Mouse (Mus musculus) testis, adult 2 months (tissue): ENCODE measurements around the gene Slc9a3r1. TPM values are rescaled to one million over a fixed set of nuclear protein-coding genes. Genes with fewer than 3 reads are reported as not detected.

ENCODE experiments used
- H3K27ac ChIP-seq: fragments of 200-500 bp; 2 replicates; pipeline ENCODE4 v1.5.1; 2012; ENCODE audit warnings: low read depth, low read length; ENCODE audit not compliant: control insufficient read depth, insufficient read depth
- H3K27me3 ChIP-seq: fragments of 200-500 bp; 2 replicates; pipeline ENCODE4 v1.6.1; 2012; ENCODE audit warnings: mild to moderate bottlenecking, low read length, moderate library complexity; ENCODE audit not compliant: control insufficient read depth, insufficient read depth
- H3K36me3 ChIP-seq: fragments of 200-500 bp; 2 replicates; pipeline ENCODE4 v1.6.1; 2012; ENCODE audit warnings: mild to moderate bottlenecking, low read length; ENCODE audit not compliant: control insufficient read depth, insufficient read depth
- H3K4me1 ChIP-seq: fragments of 200-500 bp; 2 replicates; pipeline ENCODE4 v1.6.1; 2012; ENCODE audit warnings: low read length; ENCODE audit not compliant: control insufficient read depth, insufficient read depth
- H3K4me3 ChIP-seq: fragments of 200-500 bp; 2 replicates; pipeline ENCODE4 v1.5.1; 2012; ENCODE audit warnings: low read depth, mild to moderate bottlenecking, low read length, moderate library complexity, mixed read lengths; ENCODE audit not compliant: control insufficient read depth
- CTCF ChIP-seq: fragments of 200-500 bp; IDR thresholded peaks from 2 replicates; pipeline ENCODE4 v1.5.1; 2012; ENCODE audit warnings: low read depth, mild to moderate bottlenecking, inconsistent platforms, low read length, moderate library complexity; ENCODE audit not compliant: control insufficient read depth, insufficient read depth, insufficient replicate concordance
- POLR2A ChIP-seq: fragments of 200-500 bp; IDR thresholded peaks from 2 replicates; pipeline ENCODE4 v1.6.1; 2012; ENCODE audit warnings: low read depth, mild to moderate bottlenecking, inconsistent platforms, low read length, moderate library complexity; ENCODE audit not compliant: control insufficient read depth
- polyA plus RNA-seq: library from polyadenylated mRNA; depleted of rRNA; stranded (reverse); fragments of >200 nt; gene quantifications from 2 replicates; pipeline ENCODE4 v1.2.3, GENCODE M21; 2012

Gene Slc9a3r1
- polyA plus RNA-seq, 1 experiment, result 21.2 TPM

DNA sequence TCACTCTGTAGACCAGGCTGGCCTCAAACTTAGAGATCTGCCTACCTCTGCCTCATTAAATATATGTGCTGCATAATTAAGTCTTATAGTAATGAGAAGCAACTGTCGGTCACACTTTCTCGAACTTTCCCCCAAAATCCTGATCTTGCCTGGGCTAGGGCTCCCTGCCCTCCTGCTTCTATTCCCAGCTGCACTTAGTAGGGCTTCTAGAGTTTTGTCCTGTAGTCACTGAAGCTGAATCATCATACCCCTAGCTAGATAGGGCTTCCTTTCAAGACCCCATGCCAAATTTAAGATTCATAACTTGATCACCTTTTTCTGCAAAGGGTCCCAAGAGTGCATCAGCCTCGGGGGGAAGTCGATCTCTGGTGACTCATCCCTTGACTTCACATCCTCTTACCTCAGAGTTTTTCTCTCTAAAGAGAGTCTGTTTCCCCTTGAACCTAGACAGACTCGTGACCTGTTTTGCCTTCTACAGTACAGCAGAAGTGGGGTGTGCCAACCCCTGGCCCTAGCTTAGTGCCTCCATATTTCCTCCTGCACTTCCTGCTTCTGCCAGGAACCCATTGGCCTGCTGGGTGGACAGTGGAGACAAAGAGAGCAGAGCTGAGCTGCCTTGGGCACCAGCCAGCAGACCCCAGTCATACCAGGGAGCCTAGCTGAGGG lies 24.4 kb upstream of the Slc9a3r1 start:
- H3K4me3 ChIP-seq, result no peak overlapping the region
- H3K27me3 ChIP-seq, result no peaks in the 10 kb centered on the region
- TF ChIP-seq CTCF (no peak), POLR2A (no peak)
- H3K36me3 ChIP-seq, result no peaks in the 10 kb centered on the region
- H3K27ac ChIP-seq, result no peak overlapping the region
- H3K4me1 ChIP-seq, result no peaks in the 10 kb centered on the region

DNA sequence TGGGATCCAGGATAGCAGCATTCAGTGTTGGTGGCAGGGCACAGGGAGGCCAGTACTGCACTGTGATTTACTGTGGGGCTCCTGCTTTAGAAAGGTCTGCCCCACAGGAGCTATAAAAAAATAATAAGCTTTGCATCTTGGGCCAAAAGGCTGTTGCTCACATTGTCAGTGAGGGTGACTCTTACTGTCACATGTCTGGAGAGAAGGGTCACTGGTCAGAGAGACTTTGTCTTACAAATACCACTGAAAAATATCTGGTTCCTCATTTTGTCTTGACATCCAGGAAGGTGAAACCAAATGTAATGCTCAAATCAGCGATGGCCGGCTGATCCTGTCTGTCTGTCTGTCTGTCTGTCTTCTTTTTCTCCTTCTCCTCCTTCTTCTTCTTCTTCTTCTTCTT lies 21.2 kb upstream of the Slc9a3r1 start:
- no peaks in the 10 kb centered on the region for H3K27me3 ChIP-seq
- no peak overlapping the region for H3K4me3 ChIP-seq
- H3K27ac ChIP-seq, result no peak overlapping the region
- no peaks in the 10 kb centered on the region for H3K4me1 ChIP-seq
- H3K36me3 ChIP-seq, result no peaks in the 10 kb centered on the region
- TF ChIP-seq CTCF, result no peak
- TF ChIP-seq POLR2A, result no peak

DNA sequence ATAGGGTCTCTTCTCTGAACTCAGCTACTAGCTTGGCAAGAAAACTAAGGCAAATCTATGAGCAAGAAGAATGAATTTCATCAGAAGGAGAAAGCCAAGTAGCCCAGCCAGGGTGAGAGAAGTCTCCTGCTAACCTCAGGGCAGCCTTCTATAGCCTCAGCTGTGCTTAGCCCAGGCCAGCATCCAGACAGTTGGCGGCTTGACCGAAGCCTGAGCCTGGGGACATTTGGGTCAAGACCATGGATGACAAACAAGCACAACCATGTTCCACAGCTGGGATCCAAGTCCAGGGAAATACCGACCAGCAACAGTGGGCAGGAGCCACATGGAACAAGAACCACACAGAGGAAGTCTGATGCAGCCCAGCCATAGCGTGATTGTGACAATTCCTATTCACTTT lies 15.3 kb upstream of the Slc9a3r1 start:
- H3K4me3 ChIP-seq, result no peak overlapping the region
- peaks cover 5% of the 10 kb centered on the region; the same call in 1 of the 2 replicates for H3K4me1 ChIP-seq
- no peak for TF ChIP-seq CTCF
- TF ChIP-seq POLR2A, result no peak
- no peak overlapping the region for H3K27ac ChIP-seq
- H3K27me3 ChIP-seq, result no peaks in the 10 kb centered on the region
- no peaks in the 10 kb centered on the region for H3K36me3 ChIP-seq

DNA sequence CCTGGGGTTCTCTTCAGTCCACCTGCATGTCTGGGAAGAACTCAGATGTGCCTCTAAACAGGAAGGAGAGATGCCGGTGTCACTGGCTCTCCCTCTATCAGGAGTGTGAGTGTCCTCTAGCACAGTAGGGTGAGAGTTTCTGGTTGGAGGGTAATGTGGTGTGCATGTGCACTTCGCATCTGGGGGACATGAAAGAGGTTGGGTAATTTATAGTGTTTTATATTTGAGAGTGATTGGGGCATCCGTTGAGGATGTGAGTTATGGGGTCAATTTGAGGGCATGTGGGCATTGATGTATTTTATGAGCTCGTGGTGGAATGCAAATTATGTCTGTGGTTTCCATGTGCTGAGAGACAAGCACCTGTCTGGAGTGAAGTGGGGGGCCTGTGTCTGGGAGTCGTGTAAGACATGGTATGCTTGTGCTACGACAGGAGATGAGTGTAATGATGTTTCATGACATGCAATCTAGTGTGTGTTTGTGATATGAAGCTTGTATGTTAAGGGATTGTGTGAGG lies 12.3 kb upstream of the Slc9a3r1 start:
- H3K4me3 ChIP-seq, result no peak overlapping the region
- H3K4me1 ChIP-seq, result peaks cover 7% of the 10 kb centered on the region
- H3K27ac ChIP-seq, result no peak overlapping the region
- TF ChIP-seq CTCF (no peak), POLR2A (no peak)
- no peaks in the 10 kb centered on the region for H3K36me3 ChIP-seq
- no peaks in the 10 kb centered on the region for H3K27me3 ChIP-seq

DNA sequence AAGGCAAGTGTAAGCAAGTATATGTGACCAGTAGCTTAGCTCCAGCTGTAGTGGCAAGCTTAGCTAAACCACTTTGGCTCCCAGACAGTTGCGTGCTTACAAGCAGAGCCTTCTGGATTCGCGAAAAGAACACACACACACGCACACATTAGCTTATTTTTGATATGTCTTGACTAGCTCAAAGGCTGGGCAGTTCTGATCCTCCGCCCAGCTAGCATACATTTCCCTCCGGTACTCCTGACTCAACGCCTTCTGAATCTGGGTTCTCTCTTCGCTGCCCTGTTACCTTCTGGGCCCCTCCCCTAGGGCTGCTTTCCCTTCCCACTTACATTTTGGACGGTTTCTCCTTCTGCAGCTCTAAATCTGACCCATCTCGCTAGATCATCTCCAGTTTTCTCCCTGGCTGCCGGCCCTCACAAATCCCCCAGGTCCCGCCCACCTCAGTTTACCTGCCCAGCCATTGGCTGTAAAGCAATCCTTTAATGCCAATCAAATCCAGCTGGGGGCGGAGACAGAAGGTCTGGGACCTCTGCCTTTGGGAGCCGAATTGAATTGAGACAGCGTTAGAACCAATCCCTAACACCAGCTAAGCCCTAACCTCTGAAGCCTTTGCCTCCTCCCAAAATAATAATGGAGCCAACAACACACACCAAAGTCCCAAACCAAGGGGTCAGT lies 11.2 kb upstream of the Slc9a3r1 start:
- Histone ChIP-seq H3K27ac (no peak overlapping the region), H3K27me3 (no peaks in the 10 kb centered on the region), H3K4me3 (no peak overlapping the region), H3K36me3 (no peaks in the 10 kb centered on the region), H3K4me1 (peaks cover 7% of the 10 kb centered on the region)
- TF ChIP-seq POLR2A (no peak), CTCF (no peak)

DNA sequence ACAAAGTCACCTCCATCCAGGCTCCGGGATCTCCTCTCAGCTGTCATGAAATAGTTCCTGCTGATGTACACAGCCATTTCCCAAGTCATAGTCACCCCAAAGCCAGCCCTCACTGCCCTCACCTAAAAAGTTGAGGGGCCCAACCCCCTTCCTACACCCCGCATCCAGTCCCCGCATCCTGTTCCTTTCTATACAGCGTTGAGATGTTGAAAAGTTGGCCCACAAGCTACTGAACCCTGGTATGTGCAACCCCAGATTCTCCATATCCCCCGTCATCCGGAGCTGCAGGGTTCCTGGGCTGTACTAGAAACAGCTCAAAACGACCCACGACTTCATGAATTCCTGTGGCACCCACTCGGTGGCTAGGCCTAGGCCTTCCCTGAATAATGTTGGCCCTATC lies 10.1 kb upstream of the Slc9a3r1 start:
- Histone ChIP-seq H3K36me3 (no peaks in the 10 kb centered on the region), H3K27me3 (no peaks in the 10 kb centered on the region), H3K4me3 (no peak overlapping the region), H3K27ac (no peak overlapping the region), H3K4me1 (peaks cover 7% of the 10 kb centered on the region)
- TF ChIP-seq CTCF (no peak), POLR2A (no peak)

DNA sequence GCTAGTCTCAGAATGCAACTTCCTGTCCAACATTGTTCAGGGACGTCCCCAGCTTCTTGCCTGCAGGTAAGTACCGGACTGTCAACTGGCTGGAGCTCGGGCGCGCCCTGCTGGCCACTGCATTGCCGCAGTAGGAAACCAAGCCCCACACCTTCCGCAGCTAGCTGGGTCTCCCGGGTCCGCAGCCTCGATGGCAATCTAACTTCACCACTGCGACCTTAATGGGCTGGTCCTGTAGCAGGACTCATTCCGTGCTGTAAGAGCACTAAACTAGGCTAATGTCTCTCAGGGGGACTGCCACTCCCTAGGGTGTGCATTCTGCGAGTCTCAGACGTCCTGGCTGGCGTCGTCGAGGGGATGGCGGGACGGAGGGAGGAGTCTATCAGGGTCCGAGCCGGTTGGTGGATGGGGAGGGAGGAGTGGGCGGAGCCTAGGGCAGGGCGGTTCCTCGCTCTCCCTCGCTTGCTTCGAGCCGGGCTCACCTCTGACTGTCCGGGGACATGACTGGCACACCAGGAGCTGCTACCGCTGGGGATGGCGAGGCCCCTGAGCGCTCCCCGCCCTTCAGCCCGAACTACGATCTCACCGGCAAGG lies 9.3 kb upstream of the Slc9a3r1 start:
- TF ChIP-seq POLR2A (no peak), CTCF (peak; percentile 60; the same call in 1 of the 2 replicates)
- Histone ChIP-seq H3K36me3 (no peaks in the 10 kb centered on the region), H3K27me3 (no peaks in the 10 kb centered on the region), H3K4me3 (peak overlapping the region; percentile 17), H3K4me1 (peaks cover 7% of the 10 kb centered on the region), H3K27ac (no peak overlapping the region)
